Mouse (Mus musculus) lung, adult 2 months (tissue): ENCODE data around the gene Yeats2.

Experiments used
- CTCF ChIP-seq: fragments of 200-500 bp; IDR thresholded peaks from 2 replicates; pipeline ENCODE4 v1.5.1; 2011; ENCODE audit warnings: mild to moderate bottlenecking, low read length, control low read depth; ENCODE audit not compliant: insufficient read depth
- POLR2A ChIP-seq: fragments of 200-500 bp; IDR thresholded peaks from 2 replicates; pipeline ENCODE4 v1.6.1; 2011; ENCODE audit warnings: low read depth, mild to moderate bottlenecking, control low read depth, low read length, borderline replicate concordance; ENCODE audit errors: extremely low read depth

DNA sequence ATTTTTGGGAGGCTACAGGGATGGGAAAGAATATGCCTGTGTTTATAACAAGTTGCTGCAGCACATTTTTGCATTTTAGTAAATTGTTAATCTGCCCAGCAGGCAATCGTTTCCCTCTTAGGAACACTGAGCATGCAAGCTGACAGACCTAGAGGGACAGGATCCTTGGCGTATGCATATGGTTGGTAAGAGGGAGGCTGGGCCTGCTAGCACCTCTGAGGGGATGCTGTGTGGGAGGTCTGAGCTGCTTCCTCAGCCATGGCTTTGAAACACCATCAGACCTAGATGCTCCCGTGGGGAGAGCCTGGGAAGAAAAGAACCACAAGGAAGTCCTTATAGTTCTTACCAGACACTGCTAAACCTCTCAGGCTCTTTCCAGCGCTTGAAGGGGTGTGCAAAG, 93.5 kb downstream of the Yeats2 start:
- no peak for TF ChIP-seq CTCF
- TF ChIP-seq POLR2A, result no peak
